Mouse (Mus musculus): ENCODE measurements around the gene Rnf150.

GRCm38 (mm10) chr8:83100041-83100440, 236.9 kb downstream of the Rnf150 start:
- TF ChIP-seq CTCF (IDR thresholded peaks at IDR 0.05 in 2 of 3, conservative IDR thresholded peaks at IDR 0.05 in 1 of 3; ENCODE audit: control insufficient read depth in 1 of 3, insufficient read depth in 1 of 3, low read depth in 2 of 3, low read length in 3 of 3, poor library complexity in 1 of 3, severe bottlenecking in 1 of 3) = peak in 1 of 3 experiments; percentile 33; a peak in 1 of 6 replicates
- no peak for TF ChIP-seq POLR2A (IDR thresholded peaks at IDR 0.05; ENCODE audit: control insufficient read depth in 1 of 2, insufficient read depth in 1 of 2, low read depth in 1 of 2, low read length in 2 of 2, poor library complexity in 1 of 2)
- no peak for TF ChIP-seq GATA1 (IDR thresholded peaks at IDR 0.05; ENCODE audit: low read depth, low read length)
- TF ChIP-seq ELF1 (IDR thresholded peaks at IDR 0.05; ENCODE audit: low read depth, low read length) = no peak
- no peak for TF ChIP-seq MYC (IDR thresholded peaks at IDR 0.05; ENCODE audit: low read depth, low read length)
- no peak for TF ChIP-seq GABPA (IDR thresholded peaks at IDR 0.05; ENCODE audit: low read depth, low read length)
- no peak for TF ChIP-seq ZKSCAN1 (IDR thresholded peaks at IDR 0.05; ENCODE audit: low read depth, low read length)
- TF ChIP-seq MYB (IDR thresholded peaks at IDR 0.05; ENCODE audit: low read depth, low read length) = no peak

All from MEL (cell line).